Mouse (Mus musculus) right cerebral cortex, postnatal 14 days (tissue): ENCODE results near the gene Clic5.

ENCODE experiments used
- DNase-seq: peaks from one replicate; pipeline ENCODE4 v3.0.0; 2022

Gene Clic5

DNA sequence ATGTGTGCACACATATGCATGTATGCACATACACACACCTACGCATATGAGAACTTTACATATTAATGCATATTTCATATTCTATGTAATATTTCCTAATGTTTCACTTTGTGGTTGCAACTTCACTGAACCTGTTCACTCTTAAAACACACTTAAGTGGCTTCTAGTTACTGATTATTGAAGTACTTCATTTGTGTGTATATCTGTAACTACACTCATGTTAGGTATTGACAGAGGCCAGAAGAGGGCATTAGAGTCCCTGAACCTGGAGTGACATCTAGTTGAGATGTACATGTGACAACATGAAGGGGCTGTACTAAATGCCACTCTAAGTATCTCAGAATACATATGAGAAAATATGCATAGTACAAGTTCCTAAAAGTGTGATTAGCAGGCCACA is 99.9 kb downstream of the Clic5 start:
- no peak for DNase-seq

DNA sequence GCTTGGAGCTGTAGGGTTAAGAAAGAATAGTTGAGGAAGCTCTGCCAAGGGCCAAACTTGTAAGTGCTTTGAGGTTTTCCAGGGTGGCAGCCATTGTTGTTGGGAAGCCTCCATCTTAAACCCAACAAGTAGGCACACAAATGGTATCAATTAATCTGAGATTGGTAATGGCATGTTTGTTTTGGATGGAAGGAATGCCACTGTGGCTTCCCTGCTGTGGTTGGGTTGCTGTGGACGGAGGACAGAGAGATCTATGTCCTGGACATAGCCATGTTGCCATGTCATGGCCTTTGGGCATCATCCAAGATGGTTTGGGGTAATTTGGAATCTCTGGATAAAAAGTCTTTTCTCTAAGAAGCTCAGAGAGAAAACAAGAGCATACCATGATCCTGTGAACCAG is 108.8 kb downstream of the Clic5 start:
- no peak for DNase-seq

DNA sequence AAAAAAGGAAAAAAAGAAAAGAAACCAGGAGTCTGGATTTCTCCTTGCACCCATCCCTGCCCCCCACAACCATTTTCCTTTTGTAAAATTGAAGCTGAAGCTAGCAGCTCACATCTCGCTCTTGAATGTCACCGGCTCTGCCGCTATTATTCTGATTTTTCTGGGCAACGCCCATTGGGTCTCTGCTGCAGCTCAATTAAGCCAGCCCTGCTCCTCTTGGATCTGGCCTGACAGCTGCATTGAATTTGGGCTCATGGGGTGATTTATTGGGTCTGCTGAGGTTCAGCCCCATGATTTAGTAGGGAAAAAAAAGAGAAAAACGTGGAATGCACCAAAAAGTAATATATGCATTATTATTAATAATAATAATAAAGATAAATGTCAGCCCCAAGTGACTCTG is 111.9 kb downstream of the Clic5 start:
- no peak for DNase-seq

DNA sequence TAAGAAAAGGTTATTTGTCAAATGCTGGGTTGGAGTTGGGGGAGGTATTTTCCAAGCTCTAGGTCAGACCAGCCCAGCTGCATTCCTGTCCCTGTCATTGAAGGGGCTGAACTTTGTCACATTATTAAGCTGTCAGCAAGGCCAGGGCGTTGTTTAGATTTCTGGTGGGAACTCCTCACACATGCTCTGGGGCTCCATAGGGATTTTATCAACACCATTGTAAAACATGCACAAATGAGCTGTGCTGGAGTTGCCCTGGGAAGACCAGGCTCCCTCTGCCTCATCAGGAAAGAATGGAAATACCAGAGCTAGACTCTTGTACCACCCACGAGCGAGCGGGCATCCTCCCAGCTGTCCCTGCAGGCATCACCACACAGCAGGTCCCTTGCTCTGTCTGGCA is 112.3 kb downstream of the Clic5 start:
- no peak for DNase-seq

DNA sequence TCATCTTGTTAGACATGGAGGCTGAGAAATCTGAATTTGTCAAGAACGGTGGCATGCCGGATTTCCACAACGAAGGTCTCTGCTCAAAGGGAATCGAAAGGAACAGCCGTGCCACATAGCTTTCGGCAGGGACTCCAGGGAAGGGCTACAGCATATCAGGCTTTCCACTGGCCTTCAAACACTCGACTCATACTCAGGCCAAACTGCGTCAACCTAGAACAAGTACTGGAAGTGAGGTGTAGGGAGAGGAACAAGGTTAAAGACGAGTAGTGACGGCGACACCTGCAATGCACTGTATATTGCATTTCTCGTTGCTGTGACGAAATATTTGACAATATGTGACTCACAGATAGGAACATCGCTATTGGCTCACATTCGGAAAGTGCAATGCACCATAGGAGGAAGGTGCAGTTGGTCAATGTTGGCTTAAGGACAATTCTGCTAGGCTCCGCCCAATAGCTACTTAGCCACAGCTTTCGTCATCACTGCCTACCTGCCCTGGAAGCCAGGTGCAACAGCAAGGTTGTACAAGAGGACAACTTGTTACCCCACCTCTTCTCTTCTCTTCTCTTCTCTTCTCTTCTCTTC is 112.9 kb downstream of the Clic5 start:
- no peak for DNase-seq

DNA sequence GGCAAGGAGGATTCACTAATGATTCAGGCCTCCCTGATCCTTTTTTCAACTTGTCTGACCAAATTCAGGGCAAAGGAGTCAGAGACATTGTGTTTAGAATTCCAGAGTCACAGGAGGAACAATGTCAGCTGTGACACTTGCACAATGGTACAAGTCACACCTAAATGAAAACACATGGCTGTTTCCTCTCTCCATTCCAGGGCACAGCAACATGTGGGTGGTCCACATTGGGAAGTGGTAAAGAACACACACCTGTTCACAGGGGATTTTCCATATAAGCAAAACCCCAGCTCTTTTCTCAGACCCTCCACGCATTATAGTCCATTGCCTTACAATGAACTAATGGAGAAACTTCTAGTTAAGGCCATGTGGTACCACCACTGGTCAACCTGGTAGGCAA is 115.7 kb downstream of the Clic5 start:
- no peak for DNase-seq

DNA sequence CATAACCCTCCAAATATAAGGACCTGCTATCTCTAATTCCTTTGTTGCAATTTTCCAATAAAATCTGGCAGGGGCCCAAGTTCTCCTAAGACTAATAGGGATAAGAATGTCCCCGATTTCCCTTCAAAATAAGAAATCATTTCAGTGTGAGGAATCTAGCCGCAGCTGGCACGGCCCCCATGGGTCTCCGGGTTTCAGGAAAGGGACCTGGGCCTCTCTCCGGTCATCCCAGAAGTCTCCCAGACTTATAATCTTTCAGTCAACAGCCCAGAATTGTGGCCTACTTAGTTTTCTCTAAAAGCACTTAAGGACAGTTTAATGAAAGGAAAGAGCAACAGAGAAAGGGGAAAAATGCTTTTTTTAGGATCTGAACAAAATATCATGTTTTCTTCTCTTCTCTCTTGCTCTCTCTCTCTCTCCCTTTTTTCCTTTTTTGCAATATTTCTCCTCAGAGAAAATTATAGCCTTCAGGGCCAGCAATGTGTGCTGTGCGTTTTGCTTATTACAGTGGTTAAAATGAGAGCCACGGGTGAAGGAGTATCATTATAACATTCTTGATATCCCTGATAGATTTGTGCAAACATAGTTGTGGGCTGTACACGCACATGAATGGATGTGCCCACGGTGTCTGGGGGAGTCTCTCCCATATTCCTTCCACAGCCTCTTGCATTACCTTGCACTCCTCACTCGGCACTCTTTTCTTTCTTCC is 121.7 kb downstream of the Clic5 start:
- no peak for DNase-seq

DNA sequence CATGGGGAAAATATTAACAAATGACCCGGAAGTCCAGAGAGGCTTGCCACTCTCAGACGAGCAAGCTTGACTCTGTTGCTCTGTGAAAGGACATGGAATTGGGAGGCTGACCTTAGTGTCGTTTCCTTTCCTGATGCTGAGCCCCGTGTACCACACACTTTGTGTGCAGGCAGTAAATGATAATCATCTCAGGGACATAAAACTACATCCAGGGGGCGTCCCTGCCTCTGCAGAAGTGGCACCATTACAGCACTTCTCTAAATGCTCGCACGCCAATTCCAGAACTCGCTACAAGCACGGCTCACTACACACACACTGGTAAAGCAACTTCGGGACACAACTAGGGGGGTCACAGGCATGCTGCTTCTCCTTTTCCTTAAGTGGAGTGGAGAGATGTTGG is 136.9 kb downstream of the Clic5 start:
- no peak for DNase-seq

DNA sequence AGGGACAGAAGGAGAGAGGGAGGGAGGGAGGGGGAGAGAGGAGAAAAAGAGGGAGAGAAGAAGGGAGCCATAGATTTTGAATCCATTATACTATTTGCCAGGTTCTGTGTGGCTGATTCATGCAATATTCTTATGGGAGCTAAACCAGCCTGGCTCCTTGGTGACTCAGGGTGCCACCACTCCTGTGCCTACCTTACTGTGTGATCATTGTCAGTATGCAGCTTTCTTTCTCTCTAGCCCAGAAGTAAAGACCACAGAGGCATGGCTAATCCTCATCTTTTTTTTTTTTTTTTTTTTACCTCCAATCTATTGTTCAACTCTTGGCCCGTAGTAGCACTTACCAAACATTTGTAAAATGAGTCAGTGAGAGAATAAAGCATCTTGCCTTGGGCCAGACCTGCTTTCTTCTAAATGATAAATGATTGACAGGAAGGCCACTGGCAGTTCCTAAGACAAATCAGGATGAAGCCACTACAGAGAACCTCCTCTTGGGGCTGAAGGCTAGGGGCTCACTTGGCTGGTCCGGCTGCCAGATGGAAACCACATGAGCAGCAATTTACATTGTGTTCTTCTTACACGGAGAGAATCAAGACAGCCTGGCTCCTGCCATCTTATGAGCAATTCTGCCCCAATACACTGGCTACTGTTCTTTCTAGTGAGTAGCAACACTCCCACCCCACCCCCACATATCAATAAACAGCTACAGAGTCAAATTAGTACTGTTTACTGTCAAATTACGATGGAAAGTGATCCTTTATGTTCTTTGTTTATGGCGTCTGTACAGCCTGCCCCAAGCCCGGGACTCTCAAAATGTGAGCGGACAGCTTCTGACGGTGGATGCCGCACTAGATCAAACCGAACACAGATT is 139.1 kb downstream of the Clic5 start:
- DNase-seq: no peak

DNA sequence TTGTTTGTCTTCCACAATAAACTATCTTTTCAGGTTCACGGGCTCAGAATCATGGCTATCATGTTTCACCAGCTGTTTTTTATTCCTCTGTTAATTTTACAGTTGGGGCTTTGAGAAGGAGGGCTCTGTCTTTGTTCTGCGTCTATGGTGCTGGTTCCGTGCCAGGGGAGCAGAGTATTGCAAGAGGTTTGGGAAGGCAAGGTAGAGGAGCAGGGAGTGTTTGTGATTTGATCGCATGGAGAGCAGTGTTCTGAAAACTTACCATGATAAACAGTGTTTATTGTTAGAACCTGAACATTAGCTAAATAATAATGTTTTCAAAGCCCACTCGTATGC is 139.7 kb downstream of the Clic5 start:
- no peak for DNase-seq
